Mouse (Mus musculus) midbrain, embryonic 11.5 days (tissue): Measurements from ENCODE around the gene 1700061G19Rik. TPM values are rescaled to one million over a fixed set of nuclear protein-coding genes. Genes with fewer than 3 reads are reported as not detected.

Experiments used
- ATAC-seq: fragments of 200-750 bp; cut with Nextera tagmentation; 2 replicates; pipeline ENCODE4 v1.8.0; 2017; ENCODE audit warnings: moderate TSS enrichment, moderate library complexity; ENCODE audit not compliant: low FRiP score
- DNase-seq: peaks from one replicate; pipeline ENCODE4 v3.0.0; 2015; ENCODE audit warnings: low spot score; ENCODE audit errors: missing footprints
- H3K27ac ChIP-seq: fragments of 300-500 bp; sonication (generic); 2 replicates; pipeline ENCODE4 v1.5.1; 2014; ENCODE audit warnings: low read depth, low read length
- H3K27me3 ChIP-seq: fragments of 300-500 bp; sonication (generic); 2 replicates; pipeline ENCODE4 v1.6.1; 2014; ENCODE audit warnings: mild to moderate bottlenecking, low read length, moderate library complexity, mixed read lengths; ENCODE audit not compliant: control insufficient read depth, insufficient read depth
- H3K36me3 ChIP-seq: fragments of 300-500 bp; sonication (generic); 2 replicates; pipeline ENCODE4 v1.6.1; 2014; ENCODE audit warnings: mild to moderate bottlenecking, low read length, moderate library complexity, mixed read lengths; ENCODE audit not compliant: control insufficient read depth, insufficient read depth
- H3K4me1 ChIP-seq: fragments of 300-500 bp; sonication (generic); 2 replicates; pipeline ENCODE4 v1.6.1; 2014; ENCODE audit warnings: low read length; ENCODE audit not compliant: control insufficient read depth, insufficient read depth
- H3K4me2 ChIP-seq: fragments of 300-500 bp; sonication (generic); 2 replicates; pipeline ENCODE4 v1.6.1; 2014; ENCODE audit warnings: mild to moderate bottlenecking, moderate library complexity
- H3K4me3 ChIP-seq: fragments of 300-500 bp; sonication (generic); 2 replicates; pipeline ENCODE4 v1.5.1; 2014; ENCODE audit warnings: low read depth, low read length
- H3K9ac ChIP-seq: fragments of 300-500 bp; sonication (generic); 2 replicates; pipeline ENCODE4 v1.6.1; 2014; ENCODE audit warnings: low read length
- H3K9me3 ChIP-seq: fragments of 300-500 bp; sonication (generic); 2 replicates; pipeline ENCODE4 v1.6.1; 2016; ENCODE audit warnings: low read length; ENCODE audit not compliant: control insufficient read depth
- WGBS: fragments of 180-500 bp; shearing (Covaris S2); extraction: QIAGEN DNeasy Blood & Tissue Kit; methylation state at CpG from one replicate; pipeline ENCODE4 v1.1.7; 2014; 5-methylcytosine and 5-hydroxymethylcytosine counted together
- polyA plus RNA-seq: library from polyadenylated mRNA; unstranded; fragments of >200 nt; fragmentation: Nextera tagmentation; extraction: Ambion mirVana; gene quantifications from 2 replicates; pipeline ENCODE4 v1.2.1, GENCODE M21; 2014

Gene 1700061G19Rik
- polyA plus RNA-seq, 1 experiment from 2014 or later = 0.25 TPM

GRCm38 (mm10) chr17:56877426-56877825 is 2.1 kb downstream of the 1700061G19Rik start:
- no peak overlapping the region for H3K27ac ChIP-seq
- no peak for DNase-seq
- no peaks in the 10 kb centered on the region for H3K4me1 ChIP-seq
- WGBS = 94% methylated on average over 19 of the region's 19 CpGs
- no peak overlapping the region for H3K4me2 ChIP-seq
- no peaks in the 10 kb centered on the region for H3K36me3 ChIP-seq
- H3K9ac ChIP-seq = no peak overlapping the region
- no peak overlapping the region for H3K4me3 ChIP-seq
- ATAC-seq = no peak
- H3K9me3 ChIP-seq = no peaks in the 10 kb centered on the region
- no peaks in the 10 kb centered on the region for H3K27me3 ChIP-seq

GRCm38 (mm10) chr17:56883612-56884011 is 8.3 kb downstream of the 1700061G19Rik start:
- ATAC-seq = no peak
- Histone ChIP-seq H3K9ac (no peak overlapping the region), H3K27me3 (no peaks in the 10 kb centered on the region), H3K4me3 (no peak overlapping the region), H3K36me3 (no peaks in the 10 kb centered on the region), H3K9me3 (no peaks in the 10 kb centered on the region), H3K27ac (no peak overlapping the region), H3K4me1 (no peaks in the 10 kb centered on the region), H3K4me2 (no peak overlapping the region)
- no peak for DNase-seq
- 52% methylated on average over 17 of the region's 17 CpGs for WGBS

- DNase-seq (no peak), ATAC-seq (no peak)
- H3K27ac ChIP-seq = no peak overlapping the region
Measured at GRCm38 (mm10) chr17:56884331-56884730, 9.1 kb downstream of the 1700061G19Rik start.

GRCm38 (mm10) chr17:56884809-56885208 is 9.5 kb downstream of the 1700061G19Rik start:
- Histone ChIP-seq H3K4me1 (no peaks in the 10 kb centered on the region), H3K27ac (no peak overlapping the region), H3K27me3 (no peaks in the 10 kb centered on the region), H3K9me3 (no peaks in the 10 kb centered on the region), H3K4me2 (no peak overlapping the region), H3K36me3 (no peaks in the 10 kb centered on the region), H3K9ac (no peak overlapping the region), H3K4me3 (no peak overlapping the region)
- ATAC-seq (no peak), DNase-seq (no peak)
- WGBS = 90% methylated on average over 17 of the region's 17 CpGs

More at GRCm38 (mm10) chr17:56884331-56884730, 9.1 kb downstream of the 1700061G19Rik start:
- Histone ChIP-seq H3K4me2 (no peak overlapping the region), H3K4me1 (no peaks in the 10 kb centered on the region), H3K4me3 (no peak overlapping the region), H3K27me3 (no peaks in the 10 kb centered on the region), H3K36me3 (no peaks in the 10 kb centered on the region), H3K9me3 (no peaks in the 10 kb centered on the region), H3K9ac (no peak overlapping the region)
- 89% methylated on average over 5 of the region's 5 CpGs for WGBS

- DNase-seq (no peak), ATAC-seq (no peak)
- no peaks in the 10 kb centered on the region for H3K27me3 ChIP-seq
- H3K4me1 ChIP-seq = no peaks in the 10 kb centered on the region
- H3K27ac ChIP-seq = no peak overlapping the region
- no peaks in the 10 kb centered on the region for H3K9me3 ChIP-seq
- no peak overlapping the region for H3K4me3 ChIP-seq
- H3K9ac ChIP-seq = no peak overlapping the region
- 93% methylated on average over 2 of the region's 3 CpGs for WGBS
- H3K36me3 ChIP-seq = peaks cover 15% of the 10 kb centered on the region; the same call in 1 of the 2 replicates
- no peak overlapping the region for H3K4me2 ChIP-seq
Measured at GRCm38 (mm10) chr17:56888050-56888449, 12.8 kb downstream of the 1700061G19Rik start.

- DNase-seq (no peak), ATAC-seq (no peak)
- peaks cover 29% of the 10 kb centered on the region for H3K36me3 ChIP-seq
- no peak overlapping the region for H3K9ac ChIP-seq
- H3K27me3 ChIP-seq = no peaks in the 10 kb centered on the region
- no peaks in the 10 kb centered on the region for H3K4me1 ChIP-seq
- no peak overlapping the region for H3K27ac ChIP-seq
- no peaks in the 10 kb centered on the region for H3K9me3 ChIP-seq
- 99% methylated on average over 2 of the region's 2 CpGs for WGBS
- no peak overlapping the region for H3K4me2 ChIP-seq
- no peak overlapping the region for H3K4me3 ChIP-seq
Measured at GRCm38 (mm10) chr17:56890018-56890417, 14.7 kb downstream of the 1700061G19Rik start.

GRCm38 (mm10) chr17:56895368-56895918 is 20.2 kb downstream of the 1700061G19Rik start:
- Histone ChIP-seq H3K9ac (no peak overlapping the region), H3K36me3 (peaks cover 52% of the 10 kb centered on the region), H3K4me1 (peaks cover 6% of the 10 kb centered on the region), H3K4me3 (no peak overlapping the region), H3K4me2 (no peak overlapping the region), H3K27me3 (no peaks in the 10 kb centered on the region), H3K27ac (no peak overlapping the region), H3K9me3 (no peaks in the 10 kb centered on the region)
- WGBS = 94% methylated on average over 9 of the region's 9 CpGs
- ATAC-seq (no peak), DNase-seq (no peak)

- no peak for DNase-seq
- Histone ChIP-seq H3K9me3 (no peaks in the 10 kb centered on the region), H3K27me3 (no peaks in the 10 kb centered on the region), H3K9ac (no peak overlapping the region), H3K4me1 (peaks cover 6% of the 10 kb centered on the region), H3K36me3 (peaks cover 55% of the 10 kb centered on the region), H3K27ac (0 out of 2 replicates have a peak overlapping the region, but pooled peaks have one; percentile 40), H3K4me2 (no peak overlapping the region), H3K4me3 (no peak overlapping the region)
- peak; percentile 35; the same call in 1 of the 2 replicates for ATAC-seq
- WGBS = 90% methylated on average over 6 of the region's 6 CpGs
Measured at GRCm38 (mm10) chr17:56896513-56897129, 21.3 kb downstream of the 1700061G19Rik start.

- no peak overlapping the region for H3K4me2 ChIP-seq
- H3K36me3 ChIP-seq = peaks cover 51% of the 10 kb centered on the region
- no peaks in the 10 kb centered on the region for H3K27me3 ChIP-seq
- peaks cover 6% of the 10 kb centered on the region for H3K4me1 ChIP-seq
- DNase-seq = peak; percentile 91
- ATAC-seq = peak; percentile 71
- no peak overlapping the region for H3K9ac ChIP-seq
- no peaks in the 10 kb centered on the region for H3K9me3 ChIP-seq
- 88% methylated on average over 7 of the region's 7 CpGs for WGBS
- no peak overlapping the region for H3K4me3 ChIP-seq
- H3K27ac ChIP-seq = no peak overlapping the region
Measured at GRCm38 (mm10) chr17:56897630-56898195, 22.4 kb downstream of the 1700061G19Rik start.
